Mouse (Mus musculus) ES-Bruce4 (cell line): ENCODE data around the gene Notch2.

ENCODE experiments used
- CTCF ChIP-seq: IDR thresholded peaks from one replicate; pipeline ENCODE4 v1.8.1; 2011; ENCODE audit warnings: low read depth, low read length
- EP300 ChIP-seq: IDR thresholded peaks from 2 replicates; pipeline ENCODE4 v1.6.1; 2011; ENCODE audit warnings: low read depth, low read length; ENCODE audit not compliant: insufficient read depth
- POLR2A ChIP-seq: IDR thresholded peaks from one replicate; pipeline ENCODE4 v1.8.1; 2011; ENCODE audit warnings: low read length; ENCODE audit not compliant: insufficient read depth

- TF ChIP-seq EP300, result no peak
- TF ChIP-seq POLR2A, result no peak
- no peak for TF ChIP-seq CTCF
Measured at GRCm38 (mm10) chr3:98016901-98017591, 3.7 kb downstream of the Notch2 start.
